ENCODE assay signal across 11 mouse cellular contexts in genomic region chr2:74658024-74658666, GRCm38 (mm10). TPM values are rescaled to one million over a fixed set of nuclear protein-coding genes. Genes with fewer than 3 reads are reported as not detected.
DNase-seq lines count a peak whose midpoint lies in the region; ATAC-seq lines count a peak whose summit lies in the region.
"Had no signal": no experiment of that assay in that cellular context is flagged by ENCODE, and none has a peak within 500 bp of the region (broad histone marks: within the 10 kb centered on the region; RNA-seq: fewer than 3 reads in every experiment).

No protein-coding gene starts in this region.

- no peak overlapping the region for H3K9ac ChIP-seq in kidney, embryonic 15.5 days
- H3K9ac ChIP-seq in embryonic facial prominence, embryonic 14.5 days (ENCODE audit: low read depth, low read length), result no peak overlapping the region
- no peak overlapping the region for H3K9ac ChIP-seq in hindbrain, embryonic 16.5 days (ENCODE audit: low read depth, low read length)
- no peak overlapping the region for H3K9ac ChIP-seq in midbrain, embryonic 15.5 days

- no peaks in the 10 kb centered on the region for H3K9me3 ChIP-seq in kidney, embryonic 15.5 days (replicated peaks)
- no peaks in the 10 kb centered on the region for H3K9me3 ChIP-seq in embryonic facial prominence, embryonic 14.5 days (ENCODE audit: control insufficient read depth, low read length)
- H3K9me3 ChIP-seq in hindbrain, embryonic 16.5 days (ENCODE audit: control insufficient read depth, low read length), result no peaks in the 10 kb centered on the region; the same call in 1 of the 2 replicates
- H3K9me3 ChIP-seq in midbrain, embryonic 15.5 days, result no peaks in the 10 kb centered on the region

- WGBS in kidney, embryonic 15.5 days, result under 1% methylated on average over 15 of the region's 15 CpGs
- 3% methylated on average over 15 of the region's 15 CpGs for WGBS in embryonic facial prominence, embryonic 14.5 days
- 1% methylated on average over 15 of the region's 15 CpGs for WGBS in hindbrain, embryonic 16.5 days
- 1% methylated on average over 15 of the region's 15 CpGs for WGBS in midbrain, embryonic 15.5 days

- H3K4me3 ChIP-seq in kidney, embryonic 15.5 days (replicated peaks), result peak overlapping the region; percentile 20; the same call in 1 of the 2 replicates
- H3K4me3 ChIP-seq in embryonic facial prominence, embryonic 14.5 days (ENCODE audit: low read depth, low read length), result peak overlapping the region; percentile 13; the same call in 1 of the 2 replicates
- H3K4me3 ChIP-seq in hindbrain, embryonic 16.5 days (ENCODE audit: low read length), result peak overlapping the region; percentile 14; the same call in 1 of the 2 replicates
- 0 out of 2 replicates have a peak overlapping the region, but pooled peaks have one; percentile 3 for H3K4me3 ChIP-seq in midbrain, embryonic 15.5 days

- H3K36me3 ChIP-seq in kidney, embryonic 15.5 days, result no peaks in the 10 kb centered on the region
- no peaks in the 10 kb centered on the region for H3K36me3 ChIP-seq in embryonic facial prominence, embryonic 14.5 days (ENCODE audit: control insufficient read depth, insufficient read depth, low read length)
- H3K36me3 ChIP-seq in hindbrain, embryonic 16.5 days (ENCODE audit: control insufficient read depth, insufficient read depth, low read length), result no peaks in the 10 kb centered on the region
- H3K36me3 ChIP-seq in midbrain, embryonic 15.5 days (replicated peaks), result no peaks in the 10 kb centered on the region

- peak overlapping the region; percentile 45 for H3K4me2 ChIP-seq in kidney, embryonic 15.5 days
- H3K4me2 ChIP-seq in embryonic facial prominence, embryonic 14.5 days (ENCODE audit: low read depth, low read length), result peak overlapping the region; percentile 29
- H3K4me2 ChIP-seq in hindbrain, embryonic 16.5 days (ENCODE audit: low read length), result no peak overlapping the region
- no peak overlapping the region for H3K4me2 ChIP-seq in midbrain, embryonic 15.5 days

- peaks cover 36% of the 10 kb centered on the region for H3K4me1 ChIP-seq in kidney, embryonic 15.5 days
- 0 out of 2 replicates have a peak, but pooled peaks cover 3% of the 10 kb centered on the region for H3K4me1 ChIP-seq in embryonic facial prominence, embryonic 14.5 days (ENCODE audit: control insufficient read depth, insufficient read depth, low read length)
- peaks cover 6% of the 10 kb centered on the region for H3K4me1 ChIP-seq in hindbrain, embryonic 16.5 days (ENCODE audit: control insufficient read depth, insufficient read depth, low read depth, low read length)
- peaks cover 16% of the 10 kb centered on the region for H3K4me1 ChIP-seq in midbrain, embryonic 15.5 days

- H3K27ac ChIP-seq in kidney, embryonic 15.5 days, result no peak overlapping the region
- H3K27ac ChIP-seq in embryonic facial prominence, embryonic 14.5 days (replicated peaks; ENCODE audit: low read depth, low read length), result no peak overlapping the region
- 0 out of 2 replicates have a peak overlapping the region, but pooled peaks have one; percentile 21 for H3K27ac ChIP-seq in hindbrain, embryonic 16.5 days (ENCODE audit: low read depth, low read length)
- H3K27ac ChIP-seq in midbrain, embryonic 15.5 days, result no peak overlapping the region

- DNase-seq in kidney, postnatal 4 days, result no peak
- DNase-seq in embryonic facial prominence, embryonic 14.5 days (ENCODE audit: low spot score), result no peak
- no peak for DNase-seq in MN1 (ENCODE audit: low spot score)
- no peak for DNase-seq in gastrocnemius, adult 18-20 months (ENCODE audit: low spot score)
- DNase-seq: kidney, adult 8-10 months had no signal

- peaks cover 95% of the 10 kb centered on the region for H3K27me3 ChIP-seq in kidney, embryonic 15.5 days
- H3K27me3 ChIP-seq in embryonic facial prominence, embryonic 14.5 days (replicated peaks; ENCODE audit: control insufficient read depth, insufficient read depth, low read length), result peaks cover 96% of the 10 kb centered on the region
- H3K27me3 ChIP-seq in hindbrain, embryonic 16.5 days (replicated peaks; ENCODE audit: control insufficient read depth, insufficient read depth, low read length), result peaks cover 53% of the 10 kb centered on the region
- peaks cover 58% of the 10 kb centered on the region for H3K27me3 ChIP-seq in midbrain, embryonic 15.5 days (replicated peaks)

- ATAC-seq in kidney, embryonic 15.5 days (replicated peaks; ENCODE audit: low FRiP score), result no peak
- no peak for ATAC-seq in embryonic facial prominence, embryonic 14.5 days (ENCODE audit: low read depth)
- ATAC-seq in hindbrain, embryonic 16.5 days, result no peak
- ATAC-seq in midbrain, embryonic 15.5 days (replicated peaks), result no peak
- ATAC-seq in megakaryocyte progenitor cell, adult 5-6 weeks (replicated peaks; ENCODE audit: poor library complexity), result no peak

RNA-seq across cellular contexts. Expression of gene Evx2, which starts 1.2 kb away (rescaled TPM):
- polyA plus RNA-seq in kidney, embryonic 15.5 days (2015; fragmentation: Nextera tagmentation; extraction: Ambion mirVana), result not detected in 2 replicates
- polyA plus RNA-seq in embryonic facial prominence, embryonic 14.5 days (2014; fragmentation: Nextera tagmentation; extraction: Ambion mirVana), result not detected in 2 replicates
- polyA plus RNA-seq in hindbrain, embryonic 16.5 days (2015; fragmentation: Nextera tagmentation; extraction: Ambion mirVana), result 0.40 and 0.58 TPM in 2 replicates
- 0.31 and 0.52 TPM in 2 replicates for polyA plus RNA-seq in midbrain, embryonic 15.5 days (2015; fragmentation: Nextera tagmentation; extraction: Ambion mirVana)
- not detected in 2 replicates for total RNA-seq in megakaryocyte progenitor cell, adult 5-6 weeks (2015)
- not detected in 2 replicates for total RNA-seq in megakaryocyte progenitor cell, adult 5-6 weeks (2017)
- not detected for total RNA-seq in gastrocnemius, adult 18-20 months (2021)
- total RNA-seq: neutrophil, adult 5-6 weeks had no signal
- polyA plus RNA-seq: cortical plate, adult 2 months had no signal

RNA-seq across cellular contexts. Expression of gene Hoxd13, which starts 10.0 kb away (rescaled TPM):
- polyA plus RNA-seq in kidney, embryonic 15.5 days (2015; fragmentation: Nextera tagmentation; extraction: Ambion mirVana), result 0.23 and 0.95 TPM in 2 replicates
- polyA plus RNA-seq in embryonic facial prominence, embryonic 14.5 days (2014; fragmentation: Nextera tagmentation; extraction: Ambion mirVana), result not detected in 2 replicates
- polyA plus RNA-seq in hindbrain, embryonic 16.5 days (2015; fragmentation: Nextera tagmentation; extraction: Ambion mirVana), result 0.06 TPM in 1 of 2 replicates, not detected in the other
- 0.06 TPM in 1 of 2 replicates, not detected in the other for polyA plus RNA-seq in midbrain, embryonic 15.5 days (2015; fragmentation: Nextera tagmentation; extraction: Ambion mirVana)
- not detected in 2 replicates for total RNA-seq in megakaryocyte progenitor cell, adult 5-6 weeks (2015)
- not detected in 2 replicates for total RNA-seq in megakaryocyte progenitor cell, adult 5-6 weeks (2017)
- not detected for total RNA-seq in gastrocnemius, adult 18-20 months (2021)
- total RNA-seq: neutrophil, adult 5-6 weeks had no signal
- polyA plus RNA-seq: cortical plate, adult 2 months had no signal

RNA-seq across cellular contexts. Expression of gene Hoxd12, which starts 16.7 kb away (rescaled TPM):
- polyA plus RNA-seq in kidney, embryonic 15.5 days (2015; fragmentation: Nextera tagmentation; extraction: Ambion mirVana), result 5.4 and 6.4 TPM in 2 replicates
- not detected in 2 replicates for polyA plus RNA-seq in embryonic facial prominence, embryonic 14.5 days (2014; fragmentation: Nextera tagmentation; extraction: Ambion mirVana)
- not detected in 2 replicates for polyA plus RNA-seq in hindbrain, embryonic 16.5 days (2015; fragmentation: Nextera tagmentation; extraction: Ambion mirVana)
- not detected in 2 replicates for polyA plus RNA-seq in midbrain, embryonic 15.5 days (2015; fragmentation: Nextera tagmentation; extraction: Ambion mirVana)
- total RNA-seq in megakaryocyte progenitor cell, adult 5-6 weeks (2015), result not detected in 2 replicates
- not detected in 2 replicates for total RNA-seq in megakaryocyte progenitor cell, adult 5-6 weeks (2017)
- not detected for total RNA-seq in gastrocnemius, adult 18-20 months (2021)
- total RNA-seq: neutrophil, adult 5-6 weeks had no signal
- polyA plus RNA-seq: cortical plate, adult 2 months had no signal

RNA-seq across cellular contexts. Expression of gene Hoxd11, which starts 21.2 kb away (rescaled TPM):
- polyA plus RNA-seq in kidney, embryonic 15.5 days (2015; fragmentation: Nextera tagmentation; extraction: Ambion mirVana), result 25.1 and 26.3 TPM in 2 replicates
- polyA plus RNA-seq in embryonic facial prominence, embryonic 14.5 days (2014; fragmentation: Nextera tagmentation; extraction: Ambion mirVana), result not detected in 2 replicates
- polyA plus RNA-seq in hindbrain, embryonic 16.5 days (2015; fragmentation: Nextera tagmentation; extraction: Ambion mirVana), result not detected in 2 replicates
- polyA plus RNA-seq in midbrain, embryonic 15.5 days (2015; fragmentation: Nextera tagmentation; extraction: Ambion mirVana), result not detected in 2 replicates
- not detected in 2 replicates for total RNA-seq in megakaryocyte progenitor cell, adult 5-6 weeks (2015)
- not detected in 2 replicates for total RNA-seq in megakaryocyte progenitor cell, adult 5-6 weeks (2017)
- not detected for total RNA-seq in gastrocnemius, adult 18-20 months (2021)
- total RNA-seq: neutrophil, adult 5-6 weeks had no signal
- polyA plus RNA-seq: cortical plate, adult 2 months had no signal

RNA-seq across cellular contexts. Expression of gene Hoxd10, which starts 33.6 kb away (rescaled TPM):
- polyA plus RNA-seq in kidney, embryonic 15.5 days (2015; fragmentation: Nextera tagmentation; extraction: Ambion mirVana), result 33.6 and 36.6 TPM in 2 replicates
- polyA plus RNA-seq in embryonic facial prominence, embryonic 14.5 days (2014; fragmentation: Nextera tagmentation; extraction: Ambion mirVana), result 0.37 and 0.45 TPM in 2 replicates
- polyA plus RNA-seq in hindbrain, embryonic 16.5 days (2015; fragmentation: Nextera tagmentation; extraction: Ambion mirVana), result not detected in 2 replicates
- polyA plus RNA-seq in midbrain, embryonic 15.5 days (2015; fragmentation: Nextera tagmentation; extraction: Ambion mirVana), result not detected in 2 replicates
- total RNA-seq in megakaryocyte progenitor cell, adult 5-6 weeks (2015), result not detected in 2 replicates
- not detected in 2 replicates for total RNA-seq in megakaryocyte progenitor cell, adult 5-6 weeks (2017)
- 1 to 10 TPM; 5.0 to 6.1 TPM for total RNA-seq in gastrocnemius, adult 18-20 months (2021)
- total RNA-seq: neutrophil, adult 5-6 weeks had no signal
- polyA plus RNA-seq: cortical plate, adult 2 months had no signal

Comparison
In these comparisons a context has a peak if more than half of its experiments do, and no peak if none do; other contexts are left out.
1. H3K4me2 ChIP-seq: peak in kidney, embryonic 15.5 days (single experiment) and embryonic facial prominence, embryonic 14.5 days (single experiment); none in hindbrain, embryonic 16.5 days (single experiment) and midbrain, embryonic 15.5 days (single experiment).
2. Peak in every context shown above with its lines, with median percentiles within 50 percentile points of each other: H3K4me3 ChIP-seq.